Mouse (Mus musculus) embryonic facial prominence, embryonic 12.5 days (tissue): ENCODE results near the gene Bcl6. TPM values are rescaled to one million over a fixed set of nuclear protein-coding genes. Genes with fewer than 3 reads are reported as not detected.

Source experiments
- ATAC-seq: fragments of 200-750 bp; cut with Nextera tagmentation; 2 replicates; pipeline ENCODE4 v1.8.0; 2017; ENCODE audit not compliant: insufficient number of reproducible peaks, insufficient read depth, low FRiP score, low TSS enrichment
- H3K27ac ChIP-seq: fragments of 300-500 bp; sonication (generic); 2 replicates; pipeline ENCODE4 v1.5.1; 2016; ENCODE audit warnings: mild to moderate bottlenecking
- H3K27me3 ChIP-seq: fragments of 300-500 bp; sonication (generic); 2 replicates; pipeline ENCODE4 v1.6.1; 2016; ENCODE audit warnings: mild to moderate bottlenecking, moderate library complexity
- H3K36me3 ChIP-seq: fragments of 300-500 bp; sonication (generic); 2 replicates; pipeline ENCODE4 v1.6.1; 2016; ENCODE audit warnings: mild to moderate bottlenecking
- H3K4me1 ChIP-seq: fragments of 300-500 bp; sonication (generic); 2 replicates; pipeline ENCODE4 v1.6.1; 2016
- H3K4me2 ChIP-seq: fragments of 300-500 bp; sonication (generic); replicated peaks from 2 replicates; pipeline ENCODE4 v1.6.1; 2016; ENCODE audit warnings: mild to moderate bottlenecking, moderate library complexity
- H3K4me3 ChIP-seq: fragments of 300-500 bp; sonication (generic); 2 replicates; pipeline ENCODE4 v1.5.1; 2016; ENCODE audit warnings: mild to moderate bottlenecking
- H3K9ac ChIP-seq: fragments of 300-500 bp; sonication (generic); 2 replicates; pipeline ENCODE4 v1.6.1; 2016; ENCODE audit warnings: mild to moderate bottlenecking, moderate library complexity
- H3K9me3 ChIP-seq: fragments of 300-500 bp; sonication (generic); 2 replicates; pipeline ENCODE4 v1.6.1; 2016; ENCODE audit warnings: mild to moderate bottlenecking, moderate library complexity
- WGBS: fragments of 180-500 bp; shearing (Covaris S2); methylation state at CpG from one replicate; pipeline ENCODE4 v1.1.7; 2016; 5-methylcytosine and 5-hydroxymethylcytosine counted together
- polyA plus RNA-seq: library from polyadenylated mRNA; unstranded; fragments of >200 nt; fragmentation: Nextera tagmentation; extraction: Ambion mirVana; gene quantifications from 2 replicates; pipeline ENCODE4 v1.2.1, GENCODE M21; 2016

Bcl6 gene
- polyA plus RNA-seq, 1 experiment from 2014 or later = 0.51 TPM

DNA sequence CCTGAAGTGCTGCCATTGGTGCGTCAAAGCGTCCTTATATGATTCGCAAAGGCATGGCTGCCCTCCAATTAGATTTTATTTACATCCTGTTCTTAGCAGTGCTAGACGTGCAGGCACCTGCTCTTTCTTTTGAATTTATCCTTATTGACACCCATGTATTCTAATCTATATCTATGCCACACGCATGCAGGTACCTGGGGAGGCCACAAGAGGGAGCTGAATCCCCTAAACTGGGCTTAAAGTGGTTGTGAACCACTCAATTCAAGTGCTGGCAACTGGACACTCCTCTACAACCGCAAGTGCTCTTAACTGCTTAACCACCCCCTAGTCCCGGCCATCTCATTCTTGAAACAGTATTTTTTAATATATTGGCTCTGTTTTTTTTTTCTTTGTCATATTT, 21.4 kb downstream of the Bcl6 start:
- no peak for ATAC-seq
- Histone ChIP-seq H3K27me3 (no peaks in the 10 kb centered on the region), H3K4me2 (no peak overlapping the region), H3K4me3 (no peak overlapping the region), H3K36me3 (peaks cover 6% of the 10 kb centered on the region; the same call in 1 of the 2 replicates), H3K9ac (no peak overlapping the region), H3K9me3 (no peaks in the 10 kb centered on the region), H3K27ac (no peak overlapping the region), H3K4me1 (no peaks in the 10 kb centered on the region; the same call in 1 of the 2 replicates)
- WGBS = 82% methylated on average over 7 of the region's 7 CpGs

- H3K27ac ChIP-seq = no peak overlapping the region
- no peaks in the 10 kb centered on the region; the same call in 1 of the 2 replicates for H3K4me1 ChIP-seq
- no peak overlapping the region for H3K9ac ChIP-seq
- H3K9me3 ChIP-seq = no peaks in the 10 kb centered on the region
- no peak overlapping the region for H3K4me2 ChIP-seq
- no peak for ATAC-seq
- H3K36me3 ChIP-seq = peaks cover 6% of the 10 kb centered on the region; the same call in 1 of the 2 replicates
- H3K27me3 ChIP-seq = no peaks in the 10 kb centered on the region
- 88% methylated on average over 14 of the region's 14 CpGs for WGBS
- no peak overlapping the region for H3K4me3 ChIP-seq
Measured at GRCm38 (mm10) chr16:23966066-23966465, 22.6 kb downstream of the Bcl6 start.

DNA sequence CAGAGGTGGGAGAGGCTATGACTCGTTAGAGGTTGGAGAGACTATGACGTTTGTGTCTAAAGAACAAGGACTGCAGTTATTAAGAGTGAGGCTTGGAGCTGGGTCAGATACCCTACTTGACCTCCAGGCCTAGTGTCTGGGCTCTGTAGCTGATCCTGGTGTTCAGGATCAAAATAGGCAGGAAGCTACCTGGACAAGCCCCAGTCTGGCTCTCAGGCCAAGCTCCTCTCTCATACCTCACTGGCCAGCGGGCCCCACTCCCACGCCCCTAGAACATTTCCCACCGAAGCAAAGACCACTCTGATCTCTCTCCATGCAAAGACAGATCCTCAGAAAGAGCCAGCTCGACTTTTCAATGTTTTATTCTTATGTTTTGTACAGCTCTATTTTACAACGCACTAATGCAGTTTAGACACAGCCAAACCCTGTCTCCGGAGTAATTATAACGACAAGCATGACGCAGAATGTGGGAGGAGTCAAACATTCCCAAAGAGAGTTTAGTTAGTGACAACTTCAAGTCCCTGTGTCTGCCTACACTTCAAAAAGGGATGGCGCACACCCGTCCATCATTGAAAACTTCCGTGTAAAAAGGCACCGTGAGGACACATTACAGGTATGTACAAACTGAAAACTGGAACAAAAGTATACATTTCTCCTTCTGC, 23.8 kb downstream of the Bcl6 start:
- Histone ChIP-seq H3K9ac (no peak overlapping the region), H3K4me3 (no peak overlapping the region), H3K4me2 (no peak overlapping the region), H3K27ac (no peak overlapping the region), H3K36me3 (peaks cover 6% of the 10 kb centered on the region; the same call in 1 of the 2 replicates), H3K27me3 (no peaks in the 10 kb centered on the region), H3K9me3 (no peaks in the 10 kb centered on the region), H3K4me1 (no peaks in the 10 kb centered on the region; the same call in 1 of the 2 replicates)
- WGBS = 73% methylated on average over 14 of the region's 14 CpGs
- no peak for ATAC-seq

- Histone ChIP-seq H3K4me2 (no peak overlapping the region), H3K27ac (no peak overlapping the region), H3K9me3 (no peaks in the 10 kb centered on the region), H3K4me3 (no peak overlapping the region), H3K36me3 (peaks cover 6% of the 10 kb centered on the region; the same call in 1 of the 2 replicates), H3K4me1 (no peaks in the 10 kb centered on the region; the same call in 1 of the 2 replicates), H3K27me3 (0 out of 2 replicates have a peak, but pooled peaks cover 3% of the 10 kb centered on the region), H3K9ac (no peak overlapping the region)
- ATAC-seq = no peak
- 61% methylated on average over 22 of the region's 22 CpGs for WGBS
Measured at GRCm38 (mm10) chr16:23963896-23964668, 24.6 kb downstream of the Bcl6 start.

DNA sequence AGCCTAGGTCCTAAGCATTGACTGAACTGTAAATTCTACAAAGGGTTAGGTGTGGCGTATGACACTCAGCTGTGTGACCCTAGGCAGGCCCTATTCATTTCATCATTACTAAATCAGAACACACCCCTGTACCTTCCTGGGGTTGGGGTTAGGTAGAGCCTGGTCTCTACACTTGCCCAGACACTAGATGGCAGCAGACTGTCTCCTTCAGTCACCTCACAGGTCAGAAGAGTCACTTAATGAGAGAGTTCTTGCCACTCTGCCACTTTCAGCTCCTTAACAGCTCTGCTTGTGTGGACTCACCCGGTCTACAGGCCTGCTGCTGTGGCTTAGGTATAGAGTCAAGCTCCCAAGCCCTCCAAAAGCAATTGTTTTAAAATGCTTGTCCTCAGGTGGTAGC, 26.3 kb downstream of the Bcl6 start:
- Histone ChIP-seq H3K27ac (no peak overlapping the region), H3K4me2 (no peak overlapping the region)
- WGBS = 85% methylated on average over 2 of the region's 2 CpGs

DNA sequence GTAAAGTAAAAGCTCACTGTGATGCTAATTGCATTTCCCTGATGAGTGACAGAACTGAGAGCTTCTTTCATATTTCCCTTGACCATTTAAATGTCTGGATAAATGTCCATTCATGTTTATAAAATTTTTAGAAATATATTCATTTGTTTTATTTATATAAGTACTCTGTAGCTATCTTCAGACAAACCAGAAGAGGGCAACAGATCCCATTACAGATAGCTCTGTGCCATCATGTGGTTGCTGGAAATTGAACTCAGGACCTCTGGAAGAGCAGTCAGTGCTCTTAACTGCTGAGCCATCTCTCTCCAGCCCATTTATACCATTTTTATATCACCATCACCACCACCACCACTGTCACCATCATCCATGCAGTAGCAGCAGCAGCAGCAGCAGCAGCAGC, 29.7 kb downstream of the Bcl6 start:
- Histone ChIP-seq H3K9ac (no peak overlapping the region), H3K4me1 (no peaks in the 10 kb centered on the region; the same call in 1 of the 2 replicates), H3K27ac (no peak overlapping the region), H3K36me3 (no peaks in the 10 kb centered on the region), H3K27me3 (0 out of 2 replicates have a peak, but pooled peaks cover 3% of the 10 kb centered on the region), H3K4me3 (no peak overlapping the region), H3K9me3 (no peaks in the 10 kb centered on the region), H3K4me2 (no peak overlapping the region)
- no peak for ATAC-seq

More for the DNA sequence above, 26.3 kb downstream of the Bcl6 start:
- Histone ChIP-seq H3K9ac (no peak overlapping the region), H3K36me3 (no peaks in the 10 kb centered on the region), H3K27me3 (0 out of 2 replicates have a peak, but pooled peaks cover 3% of the 10 kb centered on the region), H3K4me1 (no peaks in the 10 kb centered on the region; the same call in 1 of the 2 replicates), H3K4me3 (no peak overlapping the region), H3K9me3 (no peaks in the 10 kb centered on the region)
- ATAC-seq = no peak

GRCm38 (mm10) chr16:23953959-23954260, 34.7 kb downstream of the Bcl6 start:
- no peak for ATAC-seq
- Histone ChIP-seq H3K27me3 (no peaks in the 10 kb centered on the region), H3K9me3 (no peaks in the 10 kb centered on the region), H3K4me2 (no peak overlapping the region), H3K4me1 (no peaks in the 10 kb centered on the region), H3K4me3 (no peak overlapping the region), H3K27ac (no peak overlapping the region), H3K36me3 (no peaks in the 10 kb centered on the region), H3K9ac (no peak overlapping the region)
- 12% methylated on average over 1 of the region's 1 CpGs for WGBS

DNA sequence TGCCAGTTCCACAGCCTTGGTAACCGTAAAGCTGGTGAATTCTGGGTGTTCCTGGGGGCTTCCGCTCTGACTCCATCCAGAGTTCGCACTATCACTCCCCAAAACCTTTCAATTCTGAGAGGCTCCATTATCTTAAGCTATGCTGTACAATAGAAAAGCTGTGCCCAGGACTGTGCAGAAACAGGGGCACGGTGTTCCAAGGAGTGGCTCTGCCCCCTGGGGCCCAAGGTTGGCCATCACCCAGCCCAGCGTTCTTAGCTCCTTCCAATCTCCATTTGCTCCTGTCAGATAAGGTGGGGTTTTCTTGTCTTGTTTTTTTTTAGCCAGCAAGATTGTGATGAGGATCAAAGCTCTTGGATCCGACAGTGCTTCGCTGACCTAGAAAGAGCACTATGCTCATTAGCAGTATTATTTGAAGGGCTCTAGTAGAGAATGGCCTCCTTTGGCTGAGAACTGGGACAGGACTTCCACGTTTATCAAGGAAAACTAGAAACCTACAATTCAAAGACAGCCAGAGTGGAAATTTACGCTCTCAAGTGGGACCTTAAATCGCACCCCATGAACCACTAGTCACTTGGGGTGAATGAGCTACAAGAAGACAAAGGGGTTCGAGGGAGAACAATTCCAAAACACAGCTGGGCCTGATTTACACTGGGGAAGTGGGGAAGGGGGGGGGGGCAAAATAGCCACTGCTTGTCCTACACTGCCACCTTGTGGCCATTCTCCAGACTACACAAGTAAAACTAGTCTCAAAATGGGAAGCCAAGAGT, 35.3 kb downstream of the Bcl6 start:
- H3K4me2 ChIP-seq = no peak overlapping the region
- no peak overlapping the region for H3K27ac ChIP-seq
- no peak overlapping the region for H3K4me3 ChIP-seq
- H3K4me1 ChIP-seq = no peaks in the 10 kb centered on the region
- no peaks in the 10 kb centered on the region for H3K9me3 ChIP-seq
- ATAC-seq = no peak
- H3K9ac ChIP-seq = no peak overlapping the region
- no peaks in the 10 kb centered on the region for H3K27me3 ChIP-seq
- WGBS = 48% methylated on average over 11 of the region's 11 CpGs
- H3K36me3 ChIP-seq = no peaks in the 10 kb centered on the region

DNA sequence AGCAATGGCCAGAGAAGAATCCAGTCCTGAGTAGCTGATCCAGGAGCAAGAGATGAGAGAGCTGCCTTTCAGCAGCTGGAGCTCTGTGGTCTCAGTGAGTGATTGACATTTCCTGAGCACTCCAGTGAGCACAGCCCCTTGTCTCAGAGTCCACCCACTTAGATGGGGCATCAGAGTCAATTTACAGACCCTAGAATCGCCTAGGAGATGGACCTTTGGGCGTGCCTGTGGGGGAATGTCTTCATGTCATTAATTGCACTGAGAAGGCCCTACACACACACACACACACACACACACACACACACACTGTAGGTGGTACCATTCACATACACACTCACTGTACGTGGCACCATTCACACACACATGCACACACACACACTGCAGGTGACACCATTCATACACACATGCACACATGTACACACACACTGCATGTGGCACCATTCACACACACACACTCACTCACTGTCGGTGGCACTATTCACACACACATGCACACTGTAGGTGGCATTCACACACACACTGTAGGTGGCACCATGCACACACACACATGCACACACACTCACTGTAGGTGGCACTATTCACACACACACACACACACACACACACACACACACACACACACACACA, 36.4 kb downstream of the Bcl6 start:
- H3K36me3 ChIP-seq = no peaks in the 10 kb centered on the region
- no peak overlapping the region for H3K9ac ChIP-seq
- no peak overlapping the region for H3K27ac ChIP-seq
- WGBS = 71% methylated on average over 4 of the region's 4 CpGs
- no peaks in the 10 kb centered on the region for H3K4me1 ChIP-seq
- no peaks in the 10 kb centered on the region for H3K9me3 ChIP-seq
- no peak overlapping the region for H3K4me2 ChIP-seq
- H3K27me3 ChIP-seq = no peaks in the 10 kb centered on the region
- peak; percentile 56; the same call in 1 of the 2 replicates for ATAC-seq
- no peak overlapping the region for H3K4me3 ChIP-seq

- Histone ChIP-seq H3K4me1 (no peaks in the 10 kb centered on the region), H3K4me3 (no peak overlapping the region), H3K9ac (no peak overlapping the region), H3K4me2 (no peak overlapping the region), H3K27ac (no peak overlapping the region), H3K27me3 (no peaks in the 10 kb centered on the region), H3K36me3 (no peaks in the 10 kb centered on the region), H3K9me3 (no peaks in the 10 kb centered on the region)
- no peak for ATAC-seq
- WGBS = 89% methylated on average over 6 of the region's 6 CpGs
Measured at GRCm38 (mm10) chr16:23947654-23948053, 41.0 kb downstream of the Bcl6 start.

- Histone ChIP-seq H3K27ac (no peak overlapping the region), H3K27me3 (no peaks in the 10 kb centered on the region), H3K36me3 (no peaks in the 10 kb centered on the region), H3K4me2 (no peak overlapping the region), H3K9ac (no peak overlapping the region), H3K4me3 (no peak overlapping the region), H3K9me3 (no peaks in the 10 kb centered on the region), H3K4me1 (no peaks in the 10 kb centered on the region)
- 60% methylated on average over 3 of the region's 3 CpGs for WGBS
- ATAC-seq = no peak
Measured at GRCm38 (mm10) chr16:23944801-23945200, 43.9 kb downstream of the Bcl6 start.
